Mouse (Mus musculus) spleen, adult 2 months (tissue): ENCODE results near the gene Zdhhc7.
A peak's percentile ranks its signal among the peaks of the same experiment; 100 is the strongest.

Experiments
- CTCF ChIP-seq: fragments of 200-500 bp; IDR thresholded peaks from 2 replicates; pipeline ENCODE4 v1.5.1; 2011; ENCODE audit warnings: mild to moderate bottlenecking, inconsistent platforms; ENCODE audit not compliant: insufficient read depth, insufficient read length, insufficient replicate concordance; ENCODE audit errors: extremely low read depth
- POLR2A ChIP-seq: fragments of 200-500 bp; IDR thresholded peaks from 2 replicates; pipeline ENCODE4 v1.6.1; 2011; ENCODE audit warnings: low read depth, low read length, inconsistent platforms

- no peak for TF ChIP-seq POLR2A
- TF ChIP-seq CTCF, result peak; percentile 84; the same call in 1 of the 2 replicates
Measured at GRCm38 (mm10) chr8:120071684-120072083, 29.6 kb downstream of the Zdhhc7 start.
